Mouse (Mus musculus): ENCODE results near the gene Fam81a.

- TF ChIP-seq CTCF (IDR thresholded peaks at IDR 0.05; ENCODE audit: borderline replicate concordance, extremely low read depth, insufficient read depth, insufficient read length) (no peak), POLR2A (IDR thresholded peaks at IDR 0.05; ENCODE audit: borderline replicate concordance, extremely low read depth, insufficient read depth, insufficient read length, poor library complexity, severe bottlenecking) (no peak)
Measured at GRCm38 (mm10) chr9:70108151-70108550, 34.2 kb downstream of the Fam81a start.
